Mouse (Mus musculus) kidney, postnatal 10 days (tissue): ENCODE results near the gene Akap5.

Experiments used
- DNase-seq: peaks from one replicate; pipeline ENCODE4 v3.0.0; 2021; ENCODE audit warnings: mixed read lengths

Akap5 gene

GRCm38 (mm10) chr12:76324679-76325431 is at the start of gene Akap5:
TSS of gene Akap5 (plus strand) at chr12:76324891.
- DNase-seq = peak; percentile 78

DNA sequence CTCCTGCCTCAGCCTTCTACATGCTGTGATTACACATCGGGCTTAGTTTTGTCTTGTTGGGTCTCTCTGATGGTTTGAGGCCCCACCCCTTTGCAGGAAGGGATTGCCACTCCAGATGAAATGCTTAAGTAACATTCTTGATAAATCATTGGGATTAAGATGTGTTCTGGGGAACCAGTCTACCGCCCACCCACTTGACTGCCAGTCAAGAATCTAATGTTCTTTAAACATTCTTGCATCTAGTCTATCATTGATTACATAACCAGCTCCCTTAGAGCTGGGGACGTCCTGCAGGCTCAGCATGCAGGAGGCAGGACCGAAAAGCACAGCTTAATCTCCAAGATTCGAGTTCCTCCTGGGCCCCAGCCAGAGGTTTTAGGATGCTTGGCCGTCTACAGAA is 46.5 kb upstream of the Akap5 start:
- DNase-seq = no peak

GRCm38 (mm10) chr12:76280556-76280955 is 44.1 kb upstream of the Akap5 start:
- no peak for DNase-seq

- DNase-seq = no peak
Measured at GRCm38 (mm10) chr12:76281111-76281660, 43.5 kb upstream of the Akap5 start.

GRCm38 (mm10) chr12:76282132-76282531 is 42.6 kb upstream of the Akap5 start:
- DNase-seq = no peak

GRCm38 (mm10) chr12:76282532-76283173 is 42.0 kb upstream of the Akap5 start:
- DNase-seq = no peak

DNA sequence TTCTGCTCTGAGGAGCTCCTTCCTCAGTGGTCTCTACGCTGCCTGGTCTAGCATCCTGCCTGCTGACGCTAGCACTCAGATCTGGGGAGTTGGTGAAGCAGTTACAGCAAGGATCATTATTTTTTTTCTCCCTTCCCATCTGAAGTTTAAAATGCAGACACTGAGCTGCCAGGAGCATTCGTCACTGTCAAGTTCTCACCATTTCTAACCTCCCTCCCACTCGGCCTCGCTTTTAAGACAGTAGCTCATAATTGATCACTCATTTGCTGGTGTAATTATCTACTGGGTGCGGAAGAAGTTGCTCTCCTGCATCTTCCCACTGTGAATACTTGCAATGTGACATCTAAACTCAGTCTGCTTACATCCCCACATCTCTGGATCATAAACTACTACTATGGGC is 39.3 kb upstream of the Akap5 start:
- no peak for DNase-seq

GRCm38 (mm10) chr12:76287986-76288385 is 36.7 kb upstream of the Akap5 start:
- no peak for DNase-seq

GRCm38 (mm10) chr12:76288494-76288893 is 36.2 kb upstream of the Akap5 start:
- no peak for DNase-seq

GRCm38 (mm10) chr12:76289428-76289827 is 35.3 kb upstream of the Akap5 start:
- no peak for DNase-seq

DNA sequence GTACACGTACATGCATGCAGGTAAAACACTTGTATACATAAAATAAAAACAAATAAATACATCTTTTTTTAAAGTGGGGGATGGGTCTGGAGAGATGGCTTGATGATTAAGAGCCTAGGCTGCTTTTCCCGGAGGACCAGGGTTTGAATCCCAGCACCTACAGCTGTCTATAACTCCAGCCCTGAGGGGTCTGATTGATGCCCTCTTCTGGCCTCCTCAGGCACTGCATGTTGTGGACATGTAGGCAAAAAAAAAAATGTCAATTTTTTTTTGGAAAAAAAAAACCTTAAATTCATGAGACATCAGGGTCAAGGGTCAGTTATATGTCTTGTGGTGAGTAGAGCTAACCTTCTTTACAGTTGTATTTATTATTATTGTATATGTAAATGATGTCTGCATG is 34.4 kb upstream of the Akap5 start:
- no peak for DNase-seq

GRCm38 (mm10) chr12:76293192-76293591 is 31.5 kb upstream of the Akap5 start:
- DNase-seq = peak; percentile 83

GRCm38 (mm10) chr12:76297830-76298229 is 26.9 kb upstream of the Akap5 start:
- DNase-seq = no peak

- no peak for DNase-seq
Measured at GRCm38 (mm10) chr12:76299361-76299906, 25.3 kb upstream of the Akap5 start.

GRCm38 (mm10) chr12:76300367-76300766 is 24.3 kb upstream of the Akap5 start:
- DNase-seq = no peak

DNA sequence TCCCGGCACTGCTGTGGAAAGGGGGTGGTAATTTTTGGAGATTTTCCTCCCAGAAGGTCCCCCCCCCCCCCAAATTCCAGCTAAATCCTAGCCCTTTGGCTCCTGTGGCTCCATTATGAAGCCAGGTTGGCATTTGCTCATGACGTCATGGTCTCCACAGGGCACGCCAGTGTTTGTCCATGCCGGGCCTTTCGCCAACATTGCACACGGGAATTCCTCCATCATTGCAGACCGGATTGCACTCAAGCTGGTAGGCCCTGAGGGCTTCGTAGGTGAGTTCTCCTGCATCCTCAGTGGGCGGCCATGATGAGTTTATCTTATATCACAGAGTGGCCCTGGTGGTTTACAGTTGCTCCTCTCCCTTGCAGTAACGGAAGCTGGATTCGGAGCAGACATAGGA is 21.2 kb upstream of the Akap5 start:
- no peak for DNase-seq

DNA sequence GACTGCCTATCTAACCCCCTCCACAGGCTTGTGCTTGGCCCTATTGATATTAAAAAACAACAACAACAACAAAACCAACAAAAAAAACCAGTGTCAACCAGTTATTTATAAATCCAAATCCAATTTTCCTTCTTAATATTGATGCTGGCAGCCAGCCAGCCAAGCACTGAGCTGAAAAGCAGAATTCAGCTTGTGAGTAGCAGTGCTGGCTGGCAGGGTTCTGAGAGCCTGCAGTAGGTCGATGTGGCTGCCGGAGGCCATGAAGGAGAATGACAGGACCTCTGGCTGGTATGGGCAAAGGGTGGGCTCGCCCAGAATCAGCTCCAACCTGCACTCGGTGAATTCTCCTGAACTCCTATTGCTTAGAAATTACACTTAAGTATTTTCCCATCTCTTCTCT is 20.5 kb upstream of the Akap5 start:
- peak; percentile 54 for DNase-seq

- DNase-seq = no peak
Measured at GRCm38 (mm10) chr12:76305107-76305506, 19.6 kb upstream of the Akap5 start.

GRCm38 (mm10) chr12:76306852-76307561 is 17.7 kb upstream of the Akap5 start:
- DNase-seq = peak; percentile 28

- peak; percentile 49 for DNase-seq
Measured at GRCm38 (mm10) chr12:76307964-76308363, 16.7 kb upstream of the Akap5 start.

GRCm38 (mm10) chr12:76308436-76308835 is 16.3 kb upstream of the Akap5 start:
- no peak for DNase-seq

DNA sequence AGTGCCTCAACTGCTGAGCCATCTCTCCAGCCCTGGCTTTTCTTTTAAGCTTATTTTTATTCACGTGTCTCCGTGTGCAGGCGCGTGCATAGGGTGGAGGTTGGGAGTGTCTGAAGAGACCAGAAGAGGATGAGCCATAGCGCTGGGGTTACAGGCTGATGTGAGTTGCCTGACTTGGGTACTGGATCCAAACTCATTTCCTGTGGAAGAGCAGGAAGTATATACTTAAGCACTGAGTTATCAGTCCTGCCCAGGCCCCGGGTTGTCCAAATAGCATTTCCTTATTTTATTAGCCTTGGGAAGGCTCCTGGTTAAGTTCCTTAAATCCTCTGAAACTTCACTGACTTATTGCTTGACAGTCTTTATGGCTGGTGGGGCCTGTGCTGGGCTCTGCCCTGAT is 14.7 kb upstream of the Akap5 start:
- DNase-seq = no peak

- no peak for DNase-seq
Measured at GRCm38 (mm10) chr12:76310633-76311032, 14.1 kb upstream of the Akap5 start.
